Mouse (Mus musculus) hindbrain, embryonic 13.5 days (tissue): Measurements from ENCODE around the gene Ly6g5c. TPM values are rescaled to one million over a fixed set of nuclear protein-coding genes. Genes with fewer than 3 reads are reported as not detected.

ENCODE experiments used
- ATAC-seq: fragments of 200-750 bp; cut with Nextera tagmentation; 2 replicates; pipeline ENCODE4 v1.8.0; 2017; ENCODE audit warnings: moderate TSS enrichment; ENCODE audit not compliant: low FRiP score
- H3K27ac ChIP-seq: fragments of 300-500 bp; sonication (generic); 2 replicates; pipeline ENCODE4 v1.5.1; 2015; ENCODE audit warnings: inconsistent platforms, mild to moderate bottlenecking, moderate library complexity
- H3K27me3 ChIP-seq: fragments of 300-500 bp; sonication (generic); 2 replicates; pipeline ENCODE4 v1.6.1; 2015; ENCODE audit warnings: mild to moderate bottlenecking, inconsistent platforms
- H3K36me3 ChIP-seq: fragments of 300-500 bp; sonication (generic); 2 replicates; pipeline ENCODE4 v1.6.1; 2015; ENCODE audit warnings: mild to moderate bottlenecking, inconsistent platforms
- H3K4me1 ChIP-seq: fragments of 300-500 bp; sonication (generic); replicated peaks from 2 replicates; pipeline ENCODE4 v1.6.1; 2015; ENCODE audit warnings: inconsistent platforms
- H3K4me2 ChIP-seq: fragments of 300-500 bp; sonication (generic); 2 replicates; pipeline ENCODE4 v1.6.1; 2015; ENCODE audit warnings: inconsistent platforms, mild to moderate bottlenecking, moderate library complexity
- H3K4me3 ChIP-seq: fragments of 300-500 bp; sonication (generic); 2 replicates; pipeline ENCODE4 v1.5.1; 2015; ENCODE audit warnings: mild to moderate bottlenecking, inconsistent platforms
- H3K9ac ChIP-seq: fragments of 300-500 bp; sonication (generic); 2 replicates; pipeline ENCODE4 v1.6.1; 2015; ENCODE audit warnings: mild to moderate bottlenecking, inconsistent platforms
- H3K9me3 ChIP-seq: fragments of 300-500 bp; sonication (generic); 2 replicates; pipeline ENCODE4 v1.6.1; 2016; ENCODE audit warnings: inconsistent platforms
- WGBS: fragments of 180-500 bp; shearing (Covaris S2); methylation state at CpG from one replicate; pipeline ENCODE4 v1.1.7; 2015; 5-methylcytosine and 5-hydroxymethylcytosine counted together
- polyA plus RNA-seq: library from polyadenylated mRNA; unstranded; fragments of >200 nt; fragmentation: Nextera tagmentation; extraction: Ambion mirVana; gene quantifications from 2 replicates; pipeline ENCODE4 v1.2.1, GENCODE M21; 2015

The Ly6g5c gene
- polyA plus RNA-seq, 1 experiment from 2014 or later = 0.36 TPM

DNA sequence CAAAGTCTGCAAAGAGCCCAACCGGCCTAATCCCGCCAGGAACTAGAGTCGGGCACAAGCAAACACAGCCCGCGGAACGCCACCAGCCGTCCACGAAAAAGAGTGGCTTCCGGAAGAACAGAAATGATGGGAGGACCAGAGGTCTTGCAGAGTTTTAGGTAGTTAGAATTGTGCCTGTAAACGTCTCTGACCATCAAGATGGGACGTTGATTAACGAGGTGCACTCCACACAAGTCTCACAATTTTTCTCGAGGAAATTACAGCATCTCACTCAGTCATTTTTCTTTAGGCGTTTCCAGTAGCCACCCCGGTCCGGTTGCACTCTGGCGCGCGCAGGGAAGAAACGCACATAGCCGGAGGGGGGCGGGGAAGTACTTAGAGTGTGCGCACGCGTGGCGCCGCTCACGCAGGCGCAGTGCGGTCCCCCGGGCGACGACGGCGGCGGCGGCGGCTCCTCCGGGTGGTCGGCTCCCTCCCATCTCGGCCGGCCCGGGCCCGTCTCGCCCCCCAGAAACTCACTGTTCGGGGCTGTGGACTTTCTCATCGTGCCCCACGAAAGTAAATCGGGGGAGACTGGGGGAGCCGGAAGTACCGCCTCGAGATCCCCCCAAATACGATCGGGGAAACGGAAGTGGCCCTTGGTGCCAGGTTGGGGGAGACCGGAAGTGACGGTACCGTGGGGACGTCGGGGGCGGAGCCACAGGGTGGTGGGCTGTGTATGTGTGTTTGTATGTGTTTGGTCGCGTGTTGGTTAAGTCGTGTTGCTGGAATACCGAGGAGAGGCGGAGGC, 26.9 kb downstream of the Ly6g5c start, which contains the start of gene Bag6:
TSS of gene Bag6 (plus strand) at position 378 of the 790 bp plus-strand sequence.
- Histone ChIP-seq H3K27me3 (no peaks in the 10 kb centered on the region), H3K9ac (peak within 1 kb of the TSS; percentile 87), H3K27ac (peak within 1 kb of the TSS; percentile 95), H3K9me3 (no peaks in the 10 kb centered on the region), H3K4me3 (peak within 1 kb of the TSS; percentile 74), H3K4me1 (peaks cover 34% of the 10 kb centered on the region), H3K4me2 (peak within 1 kb of the TSS; percentile 97), H3K36me3 (peaks cover 24% of the 10 kb centered on the region)
- WGBS = under 1% methylated on average over 66 of the region's 66 CpGs
- peak; percentile 95 for ATAC-seq

DNA sequence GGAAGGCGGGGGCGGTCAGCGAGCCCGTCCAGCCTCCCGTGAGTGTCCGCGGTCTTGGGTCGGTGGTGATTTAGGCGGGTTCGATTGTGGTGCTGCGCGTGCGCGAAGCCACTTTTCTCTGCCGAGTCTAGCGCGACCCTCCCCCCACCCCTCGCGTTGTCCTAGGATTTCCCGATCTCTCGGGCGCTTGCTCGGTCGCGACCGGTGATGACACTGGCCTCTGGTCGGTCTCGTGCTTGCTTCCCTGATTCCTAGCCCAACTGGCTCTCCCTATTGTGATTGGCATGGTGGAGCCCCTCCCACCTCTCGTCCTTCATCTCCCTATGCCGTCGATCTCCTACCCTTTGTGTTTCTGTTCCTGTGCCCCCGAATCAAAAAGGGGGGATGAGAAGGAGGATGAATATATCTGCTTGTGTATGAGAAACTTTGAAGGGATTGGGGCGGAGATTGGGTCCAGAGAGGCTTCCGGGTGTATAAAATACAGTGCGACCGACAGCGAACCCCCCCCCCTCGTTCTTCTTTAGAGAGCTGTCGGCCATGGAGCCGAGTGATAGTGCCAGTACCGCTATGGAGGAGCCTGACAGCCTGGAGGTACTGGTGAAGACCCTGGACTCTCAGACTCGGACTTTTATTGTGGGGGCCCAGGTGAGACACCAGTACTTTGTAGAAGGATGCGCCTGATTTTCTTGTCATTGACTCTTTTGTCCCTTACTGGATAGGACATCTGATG, 27.7 kb downstream of the Ly6g5c start:
- 1% methylated on average over 43 of the region's 43 CpGs for WGBS
- Histone ChIP-seq H3K27ac (peak overlapping the region; percentile 95), H3K27me3 (no peaks in the 10 kb centered on the region), H3K36me3 (peaks cover 26% of the 10 kb centered on the region), H3K9me3 (no peaks in the 10 kb centered on the region), H3K4me3 (peak overlapping the region; percentile 74), H3K4me2 (peak overlapping the region; percentile 97), H3K4me1 (peaks cover 34% of the 10 kb centered on the region), H3K9ac (peak overlapping the region; percentile 87)
- ATAC-seq = peak; percentile 77

DNA sequence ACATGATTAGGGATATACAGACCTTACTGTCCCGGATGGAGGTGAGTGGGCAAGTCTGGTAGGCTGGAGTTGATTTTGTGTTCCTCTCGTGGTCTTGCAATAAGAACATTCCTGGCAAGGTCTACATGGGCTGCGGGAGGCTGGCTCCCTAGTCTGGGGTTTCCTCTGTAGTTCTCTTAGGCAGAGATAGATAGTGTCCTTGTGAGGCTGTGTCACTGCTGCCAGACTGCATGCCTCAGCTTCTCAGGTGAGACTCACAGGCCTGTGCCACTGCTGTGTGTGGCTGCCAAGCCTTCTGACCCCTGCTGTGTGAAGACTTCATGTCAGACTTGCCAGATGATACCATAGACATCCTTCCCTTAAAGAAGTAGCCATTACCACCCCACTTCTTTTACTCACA, 31.2 kb downstream of the Ly6g5c start:
- no peaks in the 10 kb centered on the region for H3K9me3 ChIP-seq
- no peak for ATAC-seq
- no peaks in the 10 kb centered on the region for H3K27me3 ChIP-seq
- no peak overlapping the region for H3K27ac ChIP-seq
- H3K9ac ChIP-seq = peak overlapping the region; percentile 43
- no peak overlapping the region for H3K4me2 ChIP-seq
- WGBS = 93% methylated on average over 3 of the region's 3 CpGs
- no peak overlapping the region for H3K4me3 ChIP-seq
- H3K36me3 ChIP-seq = peaks cover 61% of the 10 kb centered on the region
- H3K4me1 ChIP-seq = peaks cover 34% of the 10 kb centered on the region

DNA sequence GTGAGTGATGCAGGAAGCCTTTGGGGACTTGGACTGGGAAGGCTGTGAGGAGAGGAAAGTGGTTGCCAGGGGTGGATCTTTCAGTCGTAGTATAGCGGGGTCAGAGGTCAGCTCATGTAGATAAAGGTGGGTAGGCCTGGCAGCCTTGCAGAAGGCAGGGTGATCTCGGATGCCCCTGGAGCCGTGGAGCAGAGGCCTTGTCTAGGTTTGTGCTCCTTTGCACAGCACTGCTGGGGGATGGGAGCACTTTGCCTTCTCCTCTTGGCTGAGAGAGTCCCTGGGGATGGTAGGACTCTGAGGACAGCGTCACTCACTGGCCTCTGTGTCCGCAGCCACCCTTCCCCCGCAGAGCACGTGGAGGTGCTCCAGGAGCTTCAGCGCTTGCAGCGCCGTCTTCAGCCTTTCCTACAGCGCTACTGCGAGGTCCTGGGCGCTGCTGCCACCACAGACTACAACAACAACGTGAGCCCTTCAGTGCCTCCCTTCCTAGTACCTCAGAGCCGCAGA, 32.5 kb downstream of the Ly6g5c start:
- H3K4me2 ChIP-seq = no peak overlapping the region
- no peak overlapping the region for H3K4me3 ChIP-seq
- peaks cover 74% of the 10 kb centered on the region for H3K36me3 ChIP-seq
- no peaks in the 10 kb centered on the region for H3K27me3 ChIP-seq
- ATAC-seq = no peak
- H3K9me3 ChIP-seq = no peaks in the 10 kb centered on the region
- H3K27ac ChIP-seq = no peak overlapping the region
- H3K9ac ChIP-seq = no peak overlapping the region
- H3K4me1 ChIP-seq = peaks cover 34% of the 10 kb centered on the region
- 79% methylated on average over 16 of the region's 16 CpGs for WGBS

DNA sequence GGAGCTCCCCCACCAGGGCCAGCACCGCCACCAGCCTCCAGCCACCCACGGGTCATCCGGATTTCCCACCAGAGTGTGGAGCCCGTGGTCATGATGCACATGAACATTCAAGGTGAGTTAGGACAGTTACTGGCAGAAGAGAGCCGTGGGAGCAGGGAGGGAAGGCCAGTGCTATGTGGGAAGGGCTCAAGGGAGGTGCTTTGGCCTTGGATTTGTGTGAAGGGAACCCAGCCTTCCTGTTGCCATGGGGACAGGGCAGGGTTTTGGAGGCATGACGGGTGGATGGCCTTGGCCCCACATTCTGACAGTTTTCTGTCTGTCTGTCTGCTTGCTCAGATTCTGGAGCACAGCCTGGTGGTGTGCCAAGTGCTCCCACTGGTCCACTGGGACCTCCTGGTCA, 33.9 kb downstream of the Ly6g5c start:
- peaks cover 88% of the 10 kb centered on the region for H3K36me3 ChIP-seq
- H3K9ac ChIP-seq = no peak overlapping the region
- no peak overlapping the region for H3K27ac ChIP-seq
- no peak overlapping the region for H3K4me2 ChIP-seq
- WGBS = 90% methylated on average over 6 of the region's 6 CpGs
- no peak for ATAC-seq
- no peak overlapping the region for H3K4me3 ChIP-seq
- peaks cover 24% of the 10 kb centered on the region for H3K4me1 ChIP-seq
- no peaks in the 10 kb centered on the region for H3K9me3 ChIP-seq
- H3K27me3 ChIP-seq = no peaks in the 10 kb centered on the region

DNA sequence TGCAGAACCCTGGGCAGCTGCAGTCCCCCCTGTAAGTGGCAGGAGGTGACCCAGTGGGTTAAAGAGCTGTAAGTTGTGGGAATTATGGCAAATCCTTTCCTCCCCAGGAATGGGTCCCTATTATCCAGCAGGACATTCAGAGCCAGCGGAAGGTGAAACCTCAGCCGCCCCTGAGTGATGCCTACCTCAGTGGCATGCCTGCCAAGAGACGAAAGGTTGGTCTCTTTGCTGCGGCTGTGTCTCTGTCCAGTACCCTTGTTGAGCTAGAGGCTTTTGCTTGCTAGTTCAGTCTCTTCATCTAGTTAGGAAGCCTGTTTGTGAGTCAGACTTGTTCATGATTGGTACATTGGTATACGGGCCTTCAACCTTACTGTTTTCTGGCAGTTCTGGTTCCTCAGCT, 38.1 kb downstream of the Ly6g5c start:
- no peak overlapping the region for H3K4me3 ChIP-seq
- no peak for ATAC-seq
- H3K9me3 ChIP-seq = no peaks in the 10 kb centered on the region
- peaks cover 97% of the 10 kb centered on the region for H3K36me3 ChIP-seq
- H3K4me1 ChIP-seq = no peaks in the 10 kb centered on the region
- H3K27me3 ChIP-seq = no peaks in the 10 kb centered on the region
- WGBS = 86% methylated on average over 5 of the region's 5 CpGs
- no peak overlapping the region for H3K4me2 ChIP-seq
- H3K9ac ChIP-seq = 0 out of 2 replicates have a peak overlapping the region, but pooled peaks have one; percentile 24
- no peak overlapping the region for H3K27ac ChIP-seq

DNA sequence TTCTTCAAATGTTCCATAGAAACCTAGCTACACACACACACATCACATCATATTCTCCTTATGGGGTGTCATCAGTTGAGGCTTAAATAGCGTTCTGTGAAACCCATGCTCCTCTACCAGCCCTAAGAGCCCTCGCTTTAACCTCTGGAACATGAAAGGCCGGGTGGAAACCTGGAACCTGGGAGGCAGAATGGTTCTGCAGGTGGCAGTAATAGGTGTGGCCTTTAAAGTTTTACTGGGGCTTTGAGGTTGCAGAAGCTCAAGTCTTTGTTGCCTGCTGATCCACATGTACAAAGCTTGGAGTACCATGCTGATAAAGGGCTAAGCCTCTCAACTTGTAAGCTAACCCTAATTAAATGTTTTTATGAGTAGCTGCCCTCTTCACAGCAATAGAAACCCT, 39.3 kb downstream of the Ly6g5c start:
- no peaks in the 10 kb centered on the region for H3K4me1 ChIP-seq
- 0 out of 2 replicates have a peak overlapping the region, but pooled peaks have one; percentile 72 for H3K27ac ChIP-seq
- WGBS = 63% methylated on average over 3 of the region's 3 CpGs
- H3K36me3 ChIP-seq = peaks cover 97% of the 10 kb centered on the region
- H3K27me3 ChIP-seq = no peaks in the 10 kb centered on the region
- no peak for ATAC-seq
- no peak overlapping the region for H3K9ac ChIP-seq
- no peak overlapping the region for H3K4me3 ChIP-seq
- H3K4me2 ChIP-seq = no peak overlapping the region
- H3K9me3 ChIP-seq = no peaks in the 10 kb centered on the region

DNA sequence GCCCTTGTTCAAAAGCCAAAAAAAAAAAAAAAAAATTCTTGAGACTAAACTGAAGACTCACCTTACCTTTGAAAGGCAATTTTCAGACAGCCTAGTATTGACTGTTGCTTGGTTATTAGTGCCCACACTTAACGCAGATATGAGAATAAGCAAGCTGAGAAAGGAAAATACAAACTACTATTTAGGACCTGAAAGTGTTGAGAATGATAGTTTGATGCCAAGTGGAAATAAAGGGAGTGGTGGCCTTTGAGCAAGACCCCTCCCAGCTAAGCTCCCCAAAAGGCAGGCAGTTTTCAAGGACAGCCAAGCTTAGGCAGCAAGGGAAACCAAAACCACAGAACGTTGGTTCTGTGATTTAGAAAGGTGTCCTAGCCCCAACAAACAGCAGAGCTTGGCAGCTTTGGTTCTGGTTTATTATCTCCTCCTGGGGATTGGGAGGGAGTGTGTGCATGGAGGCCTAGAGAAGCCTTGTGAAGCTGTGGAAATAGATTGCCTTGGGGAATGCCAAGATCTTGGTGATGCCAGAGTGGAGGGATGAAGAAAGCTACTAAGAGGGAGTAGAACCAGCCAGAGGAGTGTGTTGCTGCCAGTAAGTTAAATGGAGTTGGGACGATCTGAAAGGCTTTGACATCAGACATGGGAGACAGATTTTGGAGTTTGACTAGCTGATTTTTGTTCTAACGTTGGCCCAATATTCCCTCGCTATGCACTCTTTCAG, 40.0 kb downstream of the Ly6g5c start:
- Histone ChIP-seq H3K36me3 (peaks cover 97% of the 10 kb centered on the region), H3K4me2 (no peak overlapping the region), H3K27me3 (no peaks in the 10 kb centered on the region), H3K4me1 (no peaks in the 10 kb centered on the region), H3K9me3 (no peaks in the 10 kb centered on the region), H3K4me3 (no peak overlapping the region), H3K9ac (no peak overlapping the region), H3K27ac (no peak overlapping the region)
- WGBS = 76% methylated on average over 5 of the region's 5 CpGs
- ATAC-seq = no peak

DNA sequence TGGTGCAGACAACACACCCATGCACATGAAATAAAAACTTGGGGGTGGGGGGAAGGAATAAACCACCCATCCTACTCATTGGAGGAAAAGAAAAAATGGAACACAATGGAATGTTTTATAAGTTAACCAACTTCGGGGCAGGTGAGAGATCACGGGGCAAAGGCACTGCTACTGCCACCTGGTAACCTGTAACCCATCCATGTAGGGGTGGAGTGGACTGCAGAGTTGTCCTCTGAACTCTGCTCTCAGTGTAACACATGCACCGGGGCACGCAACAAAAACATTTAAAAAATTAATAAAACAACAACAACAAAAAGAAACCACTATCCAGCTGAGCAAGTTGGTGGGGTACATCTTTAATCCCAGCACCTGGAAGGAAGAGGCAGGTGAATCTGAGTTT, 44.0 kb downstream of the Ly6g5c start:
- Histone ChIP-seq H3K9me3 (no peaks in the 10 kb centered on the region), H3K4me2 (no peak overlapping the region), H3K4me1 (no peaks in the 10 kb centered on the region), H3K9ac (no peak overlapping the region), H3K27ac (no peak overlapping the region), H3K4me3 (no peak overlapping the region), H3K27me3 (no peaks in the 10 kb centered on the region), H3K36me3 (peaks cover 97% of the 10 kb centered on the region)
- no peak for ATAC-seq
- WGBS = 96% methylated on average over 4 of the region's 4 CpGs

DNA sequence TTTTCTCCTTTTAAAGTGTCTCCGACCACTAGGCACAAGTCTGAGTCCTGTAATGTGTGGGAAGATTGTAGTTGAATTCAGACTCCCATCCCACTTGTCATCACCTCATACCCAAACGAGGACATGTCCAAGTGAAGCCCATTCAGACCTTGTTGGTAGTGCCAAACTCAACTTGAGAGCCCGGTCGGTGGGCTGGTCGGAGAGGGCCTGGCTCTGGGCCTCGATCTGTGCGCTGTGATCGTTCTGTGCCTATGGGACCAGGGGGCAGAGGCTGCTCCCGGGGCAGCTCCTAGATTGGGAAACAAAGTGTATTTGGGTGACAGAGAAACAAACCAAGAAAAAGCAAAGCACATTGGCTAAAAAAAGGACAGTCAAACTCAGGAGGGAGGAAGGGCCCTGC, 45.0 kb downstream of the Ly6g5c start:
- Histone ChIP-seq H3K36me3 (peaks cover 98% of the 10 kb centered on the region), H3K9ac (no peak overlapping the region), H3K27ac (no peak overlapping the region), H3K4me3 (no peak overlapping the region), H3K4me1 (no peaks in the 10 kb centered on the region), H3K27me3 (no peaks in the 10 kb centered on the region), H3K9me3 (no peaks in the 10 kb centered on the region), H3K4me2 (no peak overlapping the region)
- WGBS = 95% methylated on average over 9 of the region's 9 CpGs
- no peak for ATAC-seq

DNA sequence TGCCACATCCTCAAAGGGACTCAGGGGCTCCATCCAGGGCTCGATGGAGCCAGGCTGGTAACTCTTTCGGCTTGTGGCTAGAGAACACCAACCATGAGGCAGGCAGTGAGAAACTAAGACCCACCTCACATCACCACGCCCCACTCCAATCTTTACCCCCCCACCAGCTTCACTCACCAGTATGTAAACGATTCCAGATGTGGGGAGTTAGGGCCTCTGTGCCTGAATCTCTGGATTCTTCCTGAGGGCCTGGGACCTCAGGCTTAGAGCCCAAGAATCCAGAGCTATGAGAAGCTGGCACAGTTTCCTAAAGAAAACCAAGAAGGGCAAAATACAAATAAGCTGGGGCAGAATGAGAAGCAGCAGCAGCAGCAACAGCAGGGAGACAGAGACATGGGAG, 45.9 kb downstream of the Ly6g5c start:
- H3K4me3 ChIP-seq = no peak overlapping the region
- no peaks in the 10 kb centered on the region for H3K4me1 ChIP-seq
- H3K27me3 ChIP-seq = no peaks in the 10 kb centered on the region
- no peak overlapping the region for H3K4me2 ChIP-seq
- H3K9me3 ChIP-seq = no peaks in the 10 kb centered on the region
- H3K27ac ChIP-seq = no peak overlapping the region
- no peak overlapping the region; the same call in 1 of the 2 replicates for H3K9ac ChIP-seq
- WGBS = 94% methylated on average over 4 of the region's 4 CpGs
- ATAC-seq = no peak
- peaks cover 98% of the 10 kb centered on the region for H3K36me3 ChIP-seq

DNA sequence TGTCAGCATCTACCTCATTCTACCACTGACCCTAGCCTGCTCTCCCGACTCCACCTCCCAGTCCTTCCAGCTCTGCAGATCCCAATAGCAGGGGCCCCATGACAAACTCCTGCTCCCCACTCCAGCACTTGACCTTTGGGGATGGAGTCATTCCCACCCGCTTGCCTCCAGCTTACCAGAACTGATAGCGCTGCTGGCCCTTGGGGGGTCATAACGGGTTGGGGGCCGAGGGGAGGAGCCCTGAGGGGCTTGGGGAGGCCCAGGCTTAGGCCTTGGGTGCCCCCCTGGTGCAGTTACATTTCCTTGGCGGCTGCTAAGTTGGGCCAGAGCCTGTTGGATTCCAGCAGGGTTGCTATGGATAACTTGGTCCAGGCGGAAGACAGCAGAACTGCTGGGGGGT, 46.5 kb downstream of the Ly6g5c start:
- 76% methylated on average over 7 of the region's 7 CpGs for WGBS
- Histone ChIP-seq H3K9ac (no peak overlapping the region), H3K4me1 (no peaks in the 10 kb centered on the region), H3K9me3 (no peaks in the 10 kb centered on the region), H3K27me3 (no peaks in the 10 kb centered on the region), H3K36me3 (peaks cover 98% of the 10 kb centered on the region), H3K4me3 (no peak overlapping the region), H3K27ac (no peak overlapping the region), H3K4me2 (no peak overlapping the region)
- no peak for ATAC-seq
